Mouse (Mus musculus): ENCODE measurements around the gene Med16. TPM values are rescaled to one million over a fixed set of nuclear protein-coding genes. Genes with fewer than 3 reads are reported as not detected.

The Med16 gene
- total and polyA plus RNA-seq, 2 experiments from 2014 or later, result 55.3 to 79.6 TPM

- peaks cover 24% of the 10 kb centered on the region for H3K4me1 ChIP-seq (ENCODE audit: insufficient read depth, low read length)
- DNase-seq (ENCODE audit: low spot score) (peak; percentile 89), ATAC-seq (ENCODE audit: low FRiP score) (no peak)
- H3K9ac ChIP-seq (replicated peaks; ENCODE audit: low read length, poor library complexity, severe bottlenecking), result no peak overlapping the region
- WGBS, result 43% methylated on average over 17 of the region's 17 CpGs
- peak overlapping the region; percentile 8; the same call in 1 of the 2 replicates for H3K4me2 ChIP-seq (ENCODE audit: low read depth, low read length, poor library complexity, severe bottlenecking)
- H3K27ac ChIP-seq (ENCODE audit: low read depth, low read length), result no peak overlapping the region
- H3K27me3 ChIP-seq (ENCODE audit: insufficient read depth, low read length), result no peaks in the 10 kb centered on the region
- no peak overlapping the region for H3K4me3 ChIP-seq (ENCODE audit: low read depth, low read length)
- TF ChIP-seq CTCF (IDR thresholded peaks at IDR 0.05), result no peak
- H3K9me3 ChIP-seq (ENCODE audit: low read length), result no peaks in the 10 kb centered on the region
- peaks cover 39% of the 10 kb centered on the region for H3K36me3 ChIP-seq (ENCODE audit: insufficient read depth, low read length)
Measured at GRCm38 (mm10) chr10:79858416-79859074, 50.2 kb downstream of the Med16 start.

GRCm38 (mm10) chr10:79857894-79858293 is 50.8 kb downstream of the Med16 start:
- TF ChIP-seq CTCF (IDR thresholded peaks at IDR 0.05), result no peak
- Histone ChIP-seq H3K4me3 (ENCODE audit: low read depth, low read length) (no peak overlapping the region; the same call in 1 of the 2 replicates), H3K27me3 (ENCODE audit: insufficient read depth, low read length) (no peaks in the 10 kb centered on the region), H3K27ac (ENCODE audit: low read depth, low read length) (no peak overlapping the region), H3K9ac (replicated peaks; ENCODE audit: low read length, poor library complexity, severe bottlenecking) (no peak overlapping the region), H3K4me1 (ENCODE audit: insufficient read depth, low read length) (peaks cover 27% of the 10 kb centered on the region), H3K36me3 (ENCODE audit: insufficient read depth, low read length) (peaks cover 39% of the 10 kb centered on the region), H3K4me2 (ENCODE audit: low read depth, low read length, poor library complexity, severe bottlenecking) (peak overlapping the region; percentile 93; the same call in 1 of the 2 replicates), H3K9me3 (ENCODE audit: low read length) (no peaks in the 10 kb centered on the region)
- ATAC-seq (ENCODE audit: low FRiP score) (no peak), DNase-seq (ENCODE audit: low spot score) (no peak)
- WGBS, result 73% methylated on average over 2 of the region's 2 CpGs

- Histone ChIP-seq H3K4me1 (ENCODE audit: insufficient read depth, low read length) (peaks cover 31% of the 10 kb centered on the region), H3K4me2 (ENCODE audit: low read depth, low read length, poor library complexity, severe bottlenecking) (peak overlapping the region; percentile 93), H3K36me3 (ENCODE audit: insufficient read depth, low read length) (peaks cover 35% of the 10 kb centered on the region), H3K4me3 (ENCODE audit: low read depth, low read length) (no peak overlapping the region; the same call in 1 of the 2 replicates), H3K9me3 (ENCODE audit: low read length) (no peaks in the 10 kb centered on the region), H3K9ac (replicated peaks; ENCODE audit: low read length, poor library complexity, severe bottlenecking) (no peak overlapping the region), H3K27ac (ENCODE audit: low read depth, low read length) (no peak overlapping the region), H3K27me3 (ENCODE audit: insufficient read depth, low read length) (no peaks in the 10 kb centered on the region)
- no peak for TF ChIP-seq CTCF (IDR thresholded peaks at IDR 0.05)
- ATAC-seq (ENCODE audit: low FRiP score), result no peak
- DNase-seq (ENCODE audit: low spot score), result peak; percentile 55
- WGBS, result 24% methylated on average over 4 of the region's 4 CpGs
Measured at GRCm38 (mm10) chr10:79857452-79857811, 51.3 kb downstream of the Med16 start.

DNA sequence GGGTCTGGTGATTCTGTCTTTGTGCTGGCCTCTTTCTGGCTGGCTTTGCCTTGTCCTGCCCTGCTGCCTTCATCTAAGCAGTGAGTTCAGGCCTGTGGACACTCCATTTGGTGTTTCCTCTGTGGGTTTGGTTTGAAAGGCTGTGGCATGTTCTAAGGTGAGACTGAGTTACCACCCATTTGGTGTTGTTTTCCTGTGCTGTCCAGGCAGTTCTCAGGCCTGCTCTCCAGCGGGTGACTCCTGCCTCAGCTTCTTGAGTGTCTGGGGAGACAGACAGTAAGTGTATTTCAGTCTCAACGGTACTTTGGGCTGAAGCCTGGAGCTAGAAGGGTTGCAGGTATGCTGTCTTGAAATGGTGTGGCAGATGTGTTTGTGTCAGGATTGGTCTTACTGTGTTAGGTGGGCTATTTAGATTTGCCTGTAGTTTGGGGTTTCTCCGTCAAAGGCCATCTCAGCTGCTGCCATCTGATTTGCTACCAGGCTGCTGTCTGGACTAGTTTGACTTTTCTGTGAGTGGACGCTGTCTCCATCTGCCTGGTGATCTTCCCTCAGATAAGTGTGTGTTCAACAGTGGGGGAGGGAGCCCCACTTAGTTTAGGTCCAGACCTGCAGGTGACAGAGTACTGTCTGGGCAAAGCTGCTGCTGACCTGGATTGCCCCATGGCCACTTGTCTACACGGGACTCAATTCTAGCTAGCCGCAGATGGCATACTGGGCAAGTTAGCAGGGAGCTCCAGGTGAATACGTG is 51.8 kb downstream of the Med16 start:
- peaks cover 29% of the 10 kb centered on the region for H3K36me3 ChIP-seq (ENCODE audit: insufficient read depth, low read length)
- H3K4me1 ChIP-seq (ENCODE audit: insufficient read depth, low read length), result peaks cover 36% of the 10 kb centered on the region
- peak overlapping the region; percentile 93 for H3K4me2 ChIP-seq (ENCODE audit: low read depth, low read length, poor library complexity, severe bottlenecking)
- TF ChIP-seq CTCF (IDR thresholded peaks at IDR 0.05), result no peak
- H3K9me3 ChIP-seq (ENCODE audit: low read length), result no peaks in the 10 kb centered on the region
- WGBS, result 45% methylated on average over 7 of the region's 7 CpGs
- DNase-seq (ENCODE audit: low spot score), result no peak
- H3K9ac ChIP-seq (replicated peaks; ENCODE audit: low read length, poor library complexity, severe bottlenecking), result peak overlapping the region; percentile 99
- H3K27ac ChIP-seq (ENCODE audit: low read depth, low read length), result no peak overlapping the region
- ATAC-seq (ENCODE audit: low FRiP score), result no peak
- H3K4me3 ChIP-seq (ENCODE audit: low read depth, low read length), result peak overlapping the region; percentile 93
- no peaks in the 10 kb centered on the region for H3K27me3 ChIP-seq (ENCODE audit: insufficient read depth, low read length)

DNA sequence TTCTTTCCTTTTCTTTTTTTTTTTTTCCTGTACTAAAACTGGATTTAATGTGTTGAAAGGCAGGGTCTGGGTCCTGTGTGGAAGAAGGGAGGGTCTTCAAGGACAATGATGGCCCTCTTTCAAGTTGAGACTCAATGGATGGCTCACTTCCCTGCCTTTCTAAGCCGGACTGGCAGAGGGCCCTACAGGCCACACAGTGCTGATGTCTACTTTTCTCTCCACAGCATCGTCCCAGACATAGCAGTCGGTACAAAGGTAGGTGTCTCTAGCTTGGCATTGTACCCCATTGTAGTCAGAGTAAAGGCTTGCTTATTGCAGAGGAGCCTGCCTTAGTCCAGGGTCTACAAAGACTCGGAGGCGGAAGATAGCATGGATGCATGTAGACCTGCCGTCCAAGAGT is 52.4 kb downstream of the Med16 start:
- peaks cover 25% of the 10 kb centered on the region for H3K36me3 ChIP-seq (ENCODE audit: insufficient read depth, low read length)
- H3K9ac ChIP-seq (replicated peaks; ENCODE audit: low read length, poor library complexity, severe bottlenecking), result peak overlapping the region; percentile 99
- peaks cover 41% of the 10 kb centered on the region for H3K4me1 ChIP-seq (ENCODE audit: insufficient read depth, low read length)
- peak overlapping the region; percentile 93 for H3K4me3 ChIP-seq (ENCODE audit: low read depth, low read length)
- H3K27me3 ChIP-seq (ENCODE audit: insufficient read depth, low read length), result no peaks in the 10 kb centered on the region
- DNase-seq (ENCODE audit: low spot score) (no peak), ATAC-seq (ENCODE audit: low FRiP score) (no peak)
- TF ChIP-seq CTCF (IDR thresholded peaks at IDR 0.05), result no peak
- 28% methylated on average over 6 of the region's 6 CpGs for WGBS
- no peaks in the 10 kb centered on the region for H3K9me3 ChIP-seq (ENCODE audit: low read length)
- H3K4me2 ChIP-seq (ENCODE audit: low read depth, low read length, poor library complexity, severe bottlenecking), result peak overlapping the region; percentile 93
- no peak overlapping the region for H3K27ac ChIP-seq (ENCODE audit: low read depth, low read length)
